Mouse (Mus musculus) lung, embryonic 15.5 days (tissue): ENCODE results near the gene Golph3l. TPM values are rescaled to one million over a fixed set of nuclear protein-coding genes. Genes with fewer than 3 reads are reported as not detected.
A peak's percentile ranks its signal among the peaks of the same experiment; 100 is the strongest.
"Not testable (repeated sequence)": the region's sequence is repeated elsewhere in the genome, so short reads cannot be mapped to it uniquely, and the experiment has no call there.

ENCODE experiments used
- ATAC-seq: fragments of 200-750 bp; cut with Nextera tagmentation; 2 replicates; pipeline ENCODE4 v1.8.0; 2017; ENCODE audit warnings: moderate number of reproducible peaks, borderline replicate concordance; ENCODE audit not compliant: low FRiP score, low TSS enrichment; ENCODE audit errors: extremely low read depth
- H3K27ac ChIP-seq: fragments of 300-500 bp; sonication (generic); 2 replicates; pipeline ENCODE4 v1.5.1; 2015; ENCODE audit warnings: moderate library complexity, mild to moderate bottlenecking, inconsistent platforms
- H3K27me3 ChIP-seq: fragments of 300-500 bp; sonication (generic); 2 replicates; pipeline ENCODE4 v1.6.1; 2015; ENCODE audit warnings: inconsistent platforms
- H3K36me3 ChIP-seq: fragments of 300-500 bp; sonication (generic); 2 replicates; pipeline ENCODE4 v1.6.1; 2015; ENCODE audit warnings: inconsistent platforms
- H3K4me1 ChIP-seq: fragments of 300-500 bp; sonication (generic); 2 replicates; pipeline ENCODE4 v1.6.1; 2015; ENCODE audit warnings: inconsistent platforms
- H3K4me2 ChIP-seq: fragments of 300-500 bp; sonication (generic); 2 replicates; pipeline ENCODE4 v1.6.1; 2015; ENCODE audit warnings: inconsistent platforms, mild to moderate bottlenecking, moderate library complexity
- H3K4me3 ChIP-seq: fragments of 300-500 bp; sonication (generic); 2 replicates; pipeline ENCODE4 v1.5.1; 2015; ENCODE audit warnings: mild to moderate bottlenecking, inconsistent platforms
- H3K9ac ChIP-seq: fragments of 300-500 bp; sonication (generic); 2 replicates; pipeline ENCODE4 v1.6.1; 2015; ENCODE audit warnings: inconsistent platforms
- H3K9me3 ChIP-seq: fragments of 300-500 bp; sonication (generic); 2 replicates; pipeline ENCODE4 v1.6.1; 2016; ENCODE audit warnings: inconsistent platforms
- WGBS: fragments of 180-500 bp; shearing (Covaris S2); methylation state at CpG from one replicate; pipeline ENCODE4 v1.1.7; 2015; 5-methylcytosine and 5-hydroxymethylcytosine counted together
- polyA plus RNA-seq: library from polyadenylated mRNA; unstranded; fragments of >200 nt; fragmentation: Nextera tagmentation; extraction: Ambion mirVana; gene quantifications from 2 replicates; pipeline ENCODE4 v1.2.1, GENCODE M21; 2015

Golph3l gene
- 32.3 and 33.6 TPM in 2 replicates for polyA plus RNA-seq

DNA sequence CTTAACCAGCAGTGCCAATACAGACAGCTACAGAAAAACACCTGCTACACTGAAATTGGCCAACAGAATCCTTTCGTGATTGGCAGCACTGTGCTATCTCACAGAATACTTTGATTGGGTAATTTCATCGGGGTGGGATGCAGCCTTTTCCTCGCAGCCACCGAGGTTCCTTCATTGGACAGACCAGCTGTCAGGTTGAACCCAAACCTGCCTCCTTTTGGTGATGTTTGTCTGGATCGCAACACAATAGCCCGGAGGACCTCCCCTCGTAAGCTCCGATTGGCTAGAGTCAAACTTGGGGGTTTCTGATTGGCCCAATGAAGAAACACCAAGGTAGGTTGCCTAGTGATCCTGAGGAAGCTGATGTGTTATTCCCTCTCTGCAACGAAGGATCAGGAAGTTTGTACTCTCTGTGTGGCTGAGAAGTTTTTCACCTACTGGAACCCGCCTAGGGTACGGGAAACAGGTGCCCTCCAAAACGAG is at the start of gene Golph3l:
TSS of gene Golph3l (plus strand) at position 331 of the 483 bp plus-strand sequence.
- peaks cover 6% of the 10 kb centered on the region for H3K4me1 ChIP-seq
- peaks cover 11% of the 10 kb centered on the region for H3K36me3 ChIP-seq
- no peaks in the 10 kb centered on the region for H3K27me3 ChIP-seq
- H3K4me3 ChIP-seq, result peak within 1 kb of the TSS; percentile 80
- H3K9me3 ChIP-seq, result no peaks in the 10 kb centered on the region
- peak within 1 kb of the TSS; percentile 84 for H3K27ac ChIP-seq
- peak within 1 kb of the TSS; percentile 62 for H3K4me2 ChIP-seq
- ATAC-seq, result peak; percentile 100
- H3K9ac ChIP-seq, result peak within 1 kb of the TSS; percentile 60
- WGBS, result 0% methylated on average over 12 of the region's 12 CpGs

DNA sequence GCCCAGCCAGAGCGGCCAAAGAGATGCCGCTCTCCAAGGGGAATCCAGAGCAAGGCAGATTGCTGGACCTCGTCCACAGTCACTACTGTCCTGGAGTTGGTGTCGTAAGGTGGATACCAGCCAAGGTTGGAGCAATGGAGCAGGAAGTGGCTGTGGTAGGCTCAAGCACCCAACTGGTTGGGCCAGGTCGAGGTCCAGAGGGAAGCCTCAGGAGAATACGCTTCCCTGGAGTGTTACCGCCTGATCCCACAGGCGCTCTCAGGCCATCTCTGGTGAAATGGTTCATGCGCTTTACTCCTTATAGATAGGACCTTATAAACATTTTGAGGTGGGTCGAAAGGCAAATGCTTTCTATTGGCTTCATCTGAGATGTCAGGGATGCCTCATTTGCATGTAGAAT is 49.8 kb upstream of the Golph3l start:
- Histone ChIP-seq H3K27ac (no peak overlapping the region), H3K4me3 (no peak overlapping the region), H3K4me2 (no peak overlapping the region), H3K27me3 (no peaks in the 10 kb centered on the region), H3K9me3 (no peaks in the 10 kb centered on the region), H3K4me1 (no peaks in the 10 kb centered on the region), H3K9ac (no peak overlapping the region), H3K36me3 (no peaks in the 10 kb centered on the region)
- WGBS, result 79% methylated on average over 10 of the region's 10 CpGs
- ATAC-seq, result no peak

DNA sequence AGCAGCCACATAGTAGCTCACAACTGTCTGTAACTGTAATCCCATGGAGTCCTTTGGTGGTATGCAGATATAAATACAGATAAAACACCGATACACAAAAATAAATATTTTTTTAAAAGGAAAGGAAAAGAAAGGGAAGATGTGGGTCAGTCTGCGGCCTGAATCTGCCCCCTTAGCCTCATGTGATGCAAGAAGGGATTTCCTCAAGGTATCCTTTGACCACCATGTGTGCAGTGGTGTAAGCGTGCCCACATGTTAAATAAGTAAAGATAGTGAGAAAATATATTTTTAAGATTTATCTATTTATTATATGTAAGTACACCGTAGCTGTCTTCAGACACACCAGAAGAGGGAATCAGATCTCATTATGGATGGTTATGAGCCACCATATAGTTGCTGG is 48.9 kb upstream of the Golph3l start:
- H3K9ac ChIP-seq, result no peak overlapping the region
- no peaks in the 10 kb centered on the region for H3K4me1 ChIP-seq
- no peak overlapping the region for H3K27ac ChIP-seq
- no peak overlapping the region for H3K4me2 ChIP-seq
- no peaks in the 10 kb centered on the region for H3K27me3 ChIP-seq
- WGBS, result 94% methylated on average over 4 of the region's 4 CpGs
- no peaks in the 10 kb centered on the region for H3K36me3 ChIP-seq
- ATAC-seq, result no peak
- H3K9me3 ChIP-seq, result no peaks in the 10 kb centered on the region
- H3K4me3 ChIP-seq, result no peak overlapping the region

DNA sequence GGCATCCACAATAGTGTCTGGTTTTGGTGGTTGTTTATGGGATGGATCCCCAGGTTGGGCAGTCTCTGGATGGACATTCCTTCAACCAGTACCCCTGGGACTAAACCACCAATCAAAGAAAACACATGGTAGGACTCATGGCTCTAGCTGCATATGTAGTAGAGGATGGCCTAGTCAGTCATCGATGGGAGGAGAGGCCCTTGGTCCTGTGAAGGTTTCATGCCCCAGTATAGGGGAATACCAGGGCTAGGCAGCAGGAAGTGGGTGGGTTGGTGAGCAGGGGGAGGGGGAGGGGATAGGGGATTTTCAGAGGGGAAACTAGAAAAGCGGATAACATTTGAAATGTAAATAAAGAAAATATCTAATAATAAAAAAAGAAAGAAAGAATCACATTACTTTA is 47.5 kb upstream of the Golph3l start:
- ATAC-seq, H3K27me3 ChIP-seq, H3K36me3 ChIP-seq, H3K9ac ChIP-seq, H3K4me2 ChIP-seq, H3K4me3 ChIP-seq, H3K27ac ChIP-seq, H3K9me3 ChIP-seq, H3K4me1 ChIP-seq: not testable (repeated sequence)
- WGBS, result 63% methylated on average over 2 of the region's 2 CpGs

DNA sequence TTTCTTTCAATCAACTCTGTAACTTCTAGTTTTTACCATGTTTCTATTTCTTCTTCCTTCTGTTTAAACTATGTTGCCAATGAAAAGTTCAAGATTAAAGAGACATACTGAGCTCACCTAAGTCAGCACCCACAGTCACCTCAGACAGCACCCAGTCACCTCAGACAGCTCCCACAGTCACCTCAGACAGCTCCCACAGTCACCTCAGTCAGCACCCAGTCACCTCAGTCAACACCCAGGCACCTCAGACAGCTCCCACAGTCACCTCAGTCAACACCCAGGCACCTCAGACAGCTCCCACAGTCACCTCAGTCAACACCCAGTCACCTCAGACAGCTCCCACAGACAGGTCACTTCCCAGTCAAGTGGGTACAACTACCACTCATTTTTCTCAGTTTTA is 46.6 kb upstream of the Golph3l start:
- no peaks in the 10 kb centered on the region for H3K36me3 ChIP-seq
- no peak overlapping the region for H3K27ac ChIP-seq
- no peak for ATAC-seq
- H3K27me3 ChIP-seq, result no peaks in the 10 kb centered on the region
- H3K9me3 ChIP-seq, result no peaks in the 10 kb centered on the region
- no peaks in the 10 kb centered on the region for H3K4me1 ChIP-seq
- no peak overlapping the region for H3K4me3 ChIP-seq
- no peak overlapping the region for H3K9ac ChIP-seq
- no peak overlapping the region for H3K4me2 ChIP-seq

DNA sequence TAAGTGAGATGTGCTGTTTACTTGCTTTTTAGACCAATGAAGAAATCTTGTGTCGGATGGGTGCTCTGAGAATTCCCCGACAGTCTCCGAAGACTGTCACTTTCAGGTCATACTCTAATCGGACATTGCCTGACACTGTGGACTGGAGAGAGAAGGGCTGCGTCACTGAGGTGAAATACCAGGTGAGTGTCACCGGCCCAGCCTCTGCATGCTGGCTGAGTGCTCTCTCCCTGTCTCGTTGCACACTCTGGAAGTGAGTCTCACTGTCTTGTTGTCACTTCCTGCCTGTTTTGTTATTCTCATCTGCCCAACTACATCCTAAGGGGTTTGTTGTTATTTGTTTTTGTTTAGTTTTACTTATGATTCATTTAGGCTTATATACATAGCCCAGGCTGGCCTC is 45.8 kb upstream of the Golph3l start:
- Histone ChIP-seq H3K4me3 (no peak overlapping the region), H3K27ac (no peak overlapping the region), H3K36me3 (no peaks in the 10 kb centered on the region), H3K27me3 (no peaks in the 10 kb centered on the region), H3K4me2 (no peak overlapping the region), H3K9ac (no peak overlapping the region), H3K9me3 (no peaks in the 10 kb centered on the region), H3K4me1 (no peaks in the 10 kb centered on the region)
- 51% methylated on average over 7 of the region's 7 CpGs for WGBS
- ATAC-seq, result no peak

DNA sequence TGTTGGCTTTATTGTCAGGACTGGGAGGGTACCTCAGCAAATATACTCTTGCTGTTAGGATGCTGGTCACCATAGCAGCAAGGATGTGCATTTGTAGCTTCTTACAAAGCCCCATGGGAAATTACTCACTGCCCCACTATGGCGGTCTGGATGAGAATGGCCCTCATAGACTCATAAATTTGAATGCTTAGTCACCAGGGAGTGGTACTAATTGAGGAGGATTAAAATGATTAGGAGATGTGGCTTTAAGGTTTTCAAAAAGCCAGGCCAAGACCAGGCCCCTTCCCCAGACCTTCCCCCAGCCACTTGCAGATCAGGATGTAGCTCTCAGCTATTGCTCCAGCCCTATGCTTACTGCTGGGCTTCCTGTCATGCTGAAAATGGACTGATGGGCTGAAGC is 38.6 kb upstream of the Golph3l start:
- Histone ChIP-seq H3K4me1 (no peaks in the 10 kb centered on the region), H3K36me3 (no peaks in the 10 kb centered on the region), H3K4me3 (no peak overlapping the region), H3K27ac (no peak overlapping the region), H3K9ac (no peak overlapping the region), H3K27me3 (no peaks in the 10 kb centered on the region), H3K9me3 (no peaks in the 10 kb centered on the region), H3K4me2 (no peak overlapping the region)
- 83% methylated on average over 1 of the region's 1 CpGs for WGBS
- ATAC-seq, result no peak

DNA sequence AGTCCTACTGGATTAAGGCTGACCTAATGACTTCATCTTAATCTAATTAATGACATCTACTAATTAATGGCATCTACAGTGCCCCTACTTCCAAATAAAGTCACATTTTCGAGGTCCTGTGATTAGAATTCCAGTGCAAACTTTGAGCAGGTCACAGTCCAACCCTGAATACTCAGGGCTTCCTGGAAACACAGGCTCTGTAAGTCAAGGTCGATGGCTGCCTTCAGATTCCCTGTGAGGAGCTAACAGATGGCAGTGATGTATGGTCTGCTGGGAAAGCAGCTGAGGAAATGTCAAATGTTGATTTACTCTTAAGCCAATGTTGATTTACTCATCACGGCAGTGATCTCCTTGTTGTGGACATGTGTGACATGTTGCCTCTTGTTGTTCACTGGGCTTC is 34.7 kb upstream of the Golph3l start:
- Histone ChIP-seq H3K4me2 (no peak overlapping the region), H3K4me1 (no peaks in the 10 kb centered on the region), H3K27me3 (no peaks in the 10 kb centered on the region), H3K9ac (no peak overlapping the region), H3K4me3 (no peak overlapping the region), H3K27ac (no peak overlapping the region), H3K36me3 (no peaks in the 10 kb centered on the region), H3K9me3 (no peaks in the 10 kb centered on the region)
- WGBS, result 30% methylated on average over 3 of the region's 3 CpGs
- ATAC-seq, result no peak

DNA sequence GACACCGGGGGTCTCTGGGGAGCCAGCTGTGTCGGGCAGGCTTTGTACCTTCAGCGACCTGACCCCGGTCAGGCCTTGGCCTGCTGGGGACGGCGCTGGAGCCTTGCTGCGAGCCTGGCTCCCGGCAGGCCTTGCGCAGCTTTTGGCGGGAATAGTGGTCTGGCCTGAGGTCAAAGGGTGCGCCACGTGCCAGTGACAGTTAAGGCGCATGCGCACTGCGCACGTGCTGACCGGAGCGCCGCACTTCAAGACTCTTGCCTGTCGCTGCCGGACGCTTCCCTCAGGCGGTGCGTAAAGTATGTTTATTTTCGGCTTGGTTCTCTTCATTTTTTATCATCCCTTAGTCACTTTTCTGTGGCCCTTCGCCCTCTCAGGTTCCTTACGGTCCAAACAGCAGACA is 29.3 kb upstream of the Golph3l start, which contains the start of gene Hormad1:
TSS of gene Hormad1 (plus strand) at position 241 of the 400 bp plus-strand sequence.
- H3K9ac ChIP-seq, result no peak within 1 kb of the TSS
- H3K4me3 ChIP-seq, result no peak within 1 kb of the TSS
- WGBS, result 84% methylated on average over 27 of the region's 27 CpGs
- no peaks in the 10 kb centered on the region for H3K36me3 ChIP-seq
- H3K4me2 ChIP-seq, result no peak within 1 kb of the TSS
- no peak for ATAC-seq
- H3K4me1 ChIP-seq, result no peaks in the 10 kb centered on the region
- H3K27me3 ChIP-seq, result no peaks in the 10 kb centered on the region
- no peak within 1 kb of the TSS for H3K27ac ChIP-seq
- H3K9me3 ChIP-seq, result no peaks in the 10 kb centered on the region

DNA sequence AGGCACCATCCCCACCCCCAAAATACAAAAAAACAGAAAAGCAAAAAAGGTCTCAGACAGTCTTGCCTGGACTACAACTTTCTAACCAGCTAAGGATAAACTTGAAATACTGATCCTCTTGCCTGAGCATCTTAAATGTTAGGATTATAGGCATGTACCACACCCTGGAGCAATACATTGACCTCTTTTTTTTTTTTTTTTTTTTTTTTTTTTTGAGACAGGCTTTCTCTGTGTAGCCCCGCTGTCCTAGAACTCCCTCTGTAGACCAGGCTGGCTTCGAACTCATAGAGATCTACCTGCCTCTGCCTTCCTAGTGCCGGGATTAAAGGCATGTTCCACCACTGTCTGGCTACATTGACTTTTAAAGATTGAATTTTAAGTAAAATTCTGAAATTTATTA is 28.0 kb upstream of the Golph3l start:
- no peaks in the 10 kb centered on the region for H3K36me3 ChIP-seq
- no peak for ATAC-seq
- no peaks in the 10 kb centered on the region for H3K27me3 ChIP-seq
- no peak overlapping the region for H3K4me3 ChIP-seq
- no peaks in the 10 kb centered on the region for H3K9me3 ChIP-seq
- H3K9ac ChIP-seq, result no peak overlapping the region
- H3K4me1 ChIP-seq, result no peaks in the 10 kb centered on the region
- WGBS, result 88% methylated on average over 3 of the region's 3 CpGs
- no peak overlapping the region for H3K27ac ChIP-seq
- H3K4me2 ChIP-seq, result no peak overlapping the region

DNA sequence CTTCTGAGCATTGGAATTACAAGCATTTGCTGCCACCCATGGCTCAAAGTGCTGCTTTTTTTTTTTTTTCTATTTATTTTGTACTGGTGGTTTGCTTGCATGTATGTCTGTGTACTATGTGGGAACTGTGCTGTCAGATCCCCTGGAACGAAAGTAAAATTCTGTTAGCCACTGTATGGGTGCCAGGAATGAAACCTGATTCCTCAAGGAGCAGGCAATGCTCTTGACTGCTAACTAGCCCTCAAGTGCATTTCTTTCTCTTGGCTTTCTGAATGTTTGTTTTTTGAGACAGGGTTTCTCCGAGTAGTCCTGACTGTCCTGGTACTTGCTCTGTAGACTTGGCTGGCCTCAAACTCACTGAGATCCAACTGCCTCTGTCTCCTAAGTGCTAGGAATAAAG is 26.9 kb upstream of the Golph3l start:
- WGBS, result 42% methylated on average over 2 of the region's 2 CpGs
- Histone ChIP-seq H3K27ac (0 out of 2 replicates have a peak overlapping the region, but pooled peaks have one; percentile 24), H3K9ac (no peak overlapping the region), H3K9me3 (no peaks in the 10 kb centered on the region), H3K27me3 (no peaks in the 10 kb centered on the region), H3K4me2 (no peak overlapping the region), H3K4me1 (no peaks in the 10 kb centered on the region), H3K4me3 (no peak overlapping the region), H3K36me3 (no peaks in the 10 kb centered on the region)
- ATAC-seq, result no peak

DNA sequence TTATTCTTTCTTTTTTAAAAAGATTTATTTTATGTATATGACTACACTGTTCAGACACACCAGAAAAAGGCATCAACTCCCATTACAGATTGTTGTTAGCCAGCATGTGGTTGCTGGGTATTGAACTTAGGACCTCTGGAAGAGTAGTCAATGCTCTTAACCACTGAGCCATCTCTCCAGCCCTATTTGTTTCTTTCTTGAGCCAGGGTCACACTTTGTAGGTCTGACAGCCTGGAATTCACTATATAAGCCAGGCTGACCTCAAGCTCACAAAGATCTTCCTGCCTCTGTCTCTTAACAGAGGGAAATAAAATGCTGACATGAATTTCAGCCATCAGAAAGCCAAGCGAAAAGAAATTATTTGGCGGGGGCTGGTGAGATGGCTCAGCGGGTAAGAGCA is 19.1 kb upstream of the Golph3l start:
- ATAC-seq, result no peak
- no peak overlapping the region for H3K27ac ChIP-seq
- H3K36me3 ChIP-seq, result no peaks in the 10 kb centered on the region
- H3K9ac ChIP-seq, result no peak overlapping the region
- H3K4me2 ChIP-seq, result no peak overlapping the region
- H3K4me3 ChIP-seq, result no peak overlapping the region
- no peaks in the 10 kb centered on the region for H3K27me3 ChIP-seq
- 83% methylated on average over 3 of the region's 3 CpGs for WGBS
- no peaks in the 10 kb centered on the region for H3K4me1 ChIP-seq
- no peaks in the 10 kb centered on the region for H3K9me3 ChIP-seq
